In genomic region chr10:80694159-80694938, GRCm38 (mm10) we compare ENCODE assay signal across 1 mouse cellular context.
TF ChIP-seq lines count a peak whose summit lies in the region.

No protein-coding gene starts in this region.

TF ChIP-seq in MEL, 35 proteins besides CTCF, POLR2A, EP300 and RAD21:
- TF ChIP-seq MAX (IDR thresholded peaks at IDR 0.05; ENCODE audit: low read length): no peak
- no peak for TF ChIP-seq HCFC1 (IDR thresholded peaks at IDR 0.05; ENCODE audit: low read depth, low read length)
- TF ChIP-seq ZKSCAN1 (IDR thresholded peaks at IDR 0.05; ENCODE audit: low read depth, low read length): no peak
- TF ChIP-seq MYB (IDR thresholded peaks at IDR 0.05; ENCODE audit: low read depth, low read length): no peak
- TF ChIP-seq ZMIZ1 (IDR thresholded peaks at IDR 0.05; ENCODE audit: low read depth, low read length): no peak
- no peak for TF ChIP-seq BHLHE40 (IDR thresholded peaks at IDR 0.05; ENCODE audit: borderline replicate concordance, low read depth, low read length)
- TF ChIP-seq KAT2A (conservative IDR thresholded peaks at IDR 0.05; ENCODE audit: low read depth, low read length): no peak
- TF ChIP-seq TCF12 (IDR thresholded peaks at IDR 0.05; ENCODE audit: low read depth, low read length): no peak
TF ChIP-seq in MEL: peak in this region for 0.
